Mouse (Mus musculus): Measurements from ENCODE around the gene Ddx27. TPM values are rescaled to one million over a fixed set of nuclear protein-coding genes. Genes with fewer than 3 reads are reported as not detected.
A peak's percentile ranks its signal among the peaks of the same experiment; 100 is the strongest.

Gene Ddx27
- total and polyA plus RNA-seq, 2 experiments from 2014 or later = 36.9 to 42.5 TPM

- WGBS = 23% methylated on average over 6 of the region's 6 CpGs
- no peak for ATAC-seq
- no peak overlapping the region for H3K27ac ChIP-seq (ENCODE audit: low read depth, low read length)
- no peaks in the 10 kb centered on the region for H3K9me3 ChIP-seq (ENCODE audit: low read length)
- no peak for TF ChIP-seq CTCF (IDR thresholded peaks at IDR 0.05; ENCODE audit: low read depth)
- H3K4me1 ChIP-seq (ENCODE audit: insufficient read depth) = peaks cover 9% of the 10 kb centered on the region
- DNase-seq = no peak
- H3K36me3 ChIP-seq (ENCODE audit: insufficient read depth) = peaks cover 10% of the 10 kb centered on the region
- no peak overlapping the region for H3K4me3 ChIP-seq (ENCODE audit: low read depth, low read length)
- H3K4me2 ChIP-seq (ENCODE audit: low read depth) = no peak overlapping the region
- no peak overlapping the region for H3K9ac ChIP-seq
- no peaks in the 10 kb centered on the region for H3K27me3 ChIP-seq (ENCODE audit: insufficient read depth, low read length)
Observed at GRCm38 (mm10) chr2:167066528-167067516, 51.8 kb downstream of the Ddx27 start.

- 46% methylated on average over 6 of the region's 6 CpGs for WGBS
- no peak for TF ChIP-seq CTCF (IDR thresholded peaks at IDR 0.05; ENCODE audit: low read depth)
- Histone ChIP-seq H3K9me3 (ENCODE audit: low read length) (no peaks in the 10 kb centered on the region), H3K4me2 (ENCODE audit: low read depth) (no peak overlapping the region), H3K4me3 (ENCODE audit: low read depth, low read length) (no peak overlapping the region), H3K4me1 (ENCODE audit: insufficient read depth) (peaks cover 9% of the 10 kb centered on the region; the same call in 1 of the 2 replicates), H3K36me3 (ENCODE audit: insufficient read depth) (peaks cover 10% of the 10 kb centered on the region), H3K27ac (ENCODE audit: low read depth, low read length) (no peak overlapping the region), H3K27me3 (ENCODE audit: insufficient read depth, low read length) (no peaks in the 10 kb centered on the region), H3K9ac (no peak overlapping the region)
- ATAC-seq = no peak
- DNase-seq = no peak
Observed at GRCm38 (mm10) chr2:167067575-167067974, 52.6 kb downstream of the Ddx27 start.

DNA sequence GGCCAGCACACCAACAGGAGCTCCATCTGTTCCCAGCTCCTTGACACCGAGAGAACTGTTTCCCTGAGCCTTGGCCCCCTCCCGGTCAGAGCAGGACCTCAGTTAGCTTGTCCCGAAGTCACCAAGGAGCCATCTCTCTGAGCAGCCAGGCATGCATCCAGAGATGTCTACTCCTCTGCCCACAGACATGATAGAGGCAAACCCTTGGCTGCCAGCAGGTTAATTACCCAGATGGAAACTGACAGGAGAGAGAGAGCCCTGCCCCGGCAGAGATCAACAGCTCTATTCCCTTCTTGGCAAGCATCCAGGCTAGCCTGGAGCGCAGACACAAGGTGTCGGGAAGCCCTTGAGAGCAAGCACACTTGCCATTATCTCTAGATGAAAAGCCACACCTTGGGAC is 55.3 kb downstream of the Ddx27 start:
- H3K4me3 ChIP-seq (ENCODE audit: low read depth, low read length) = no peak overlapping the region
- H3K36me3 ChIP-seq (ENCODE audit: insufficient read depth) = peaks cover 9% of the 10 kb centered on the region
- H3K27ac ChIP-seq (ENCODE audit: low read depth, low read length) = no peak overlapping the region
- no peaks in the 10 kb centered on the region for H3K9me3 ChIP-seq (ENCODE audit: low read length)
- 0 out of 2 replicates have a peak, but pooled peaks cover under 1% of the 10 kb centered on the region for H3K4me1 ChIP-seq (ENCODE audit: insufficient read depth)
- H3K9ac ChIP-seq = no peak overlapping the region
- DNase-seq (no peak), ATAC-seq (no peak)
- 60% methylated on average over 6 of the region's 6 CpGs for WGBS
- no peaks in the 10 kb centered on the region for H3K27me3 ChIP-seq (ENCODE audit: insufficient read depth, low read length)
- no peak for TF ChIP-seq CTCF (IDR thresholded peaks at IDR 0.05; ENCODE audit: low read depth)
- H3K4me2 ChIP-seq (ENCODE audit: low read depth) = no peak overlapping the region

- Histone ChIP-seq H3K9me3 (ENCODE audit: low read length) (no peaks in the 10 kb centered on the region), H3K4me3 (ENCODE audit: low read depth, low read length) (peak overlapping the region; percentile 46), H3K36me3 (ENCODE audit: insufficient read depth) (no peaks in the 10 kb centered on the region; the same call in 1 of the 2 replicates), H3K9ac (peak overlapping the region; percentile 50), H3K27me3 (ENCODE audit: insufficient read depth, low read length) (no peaks in the 10 kb centered on the region), H3K27ac (ENCODE audit: low read depth, low read length) (peak overlapping the region; percentile 80), H3K4me1 (ENCODE audit: insufficient read depth) (no peaks in the 10 kb centered on the region), H3K4me2 (ENCODE audit: low read depth) (peak overlapping the region; percentile 70)
- DNase-seq = no peak
- WGBS = 19% methylated on average over 12 of the region's 12 CpGs
- TF ChIP-seq CTCF (IDR thresholded peaks at IDR 0.05; ENCODE audit: low read depth) = no peak
- ATAC-seq = no peak
Observed at GRCm38 (mm10) chr2:167071266-167071640, 56.3 kb downstream of the Ddx27 start.

DNA sequence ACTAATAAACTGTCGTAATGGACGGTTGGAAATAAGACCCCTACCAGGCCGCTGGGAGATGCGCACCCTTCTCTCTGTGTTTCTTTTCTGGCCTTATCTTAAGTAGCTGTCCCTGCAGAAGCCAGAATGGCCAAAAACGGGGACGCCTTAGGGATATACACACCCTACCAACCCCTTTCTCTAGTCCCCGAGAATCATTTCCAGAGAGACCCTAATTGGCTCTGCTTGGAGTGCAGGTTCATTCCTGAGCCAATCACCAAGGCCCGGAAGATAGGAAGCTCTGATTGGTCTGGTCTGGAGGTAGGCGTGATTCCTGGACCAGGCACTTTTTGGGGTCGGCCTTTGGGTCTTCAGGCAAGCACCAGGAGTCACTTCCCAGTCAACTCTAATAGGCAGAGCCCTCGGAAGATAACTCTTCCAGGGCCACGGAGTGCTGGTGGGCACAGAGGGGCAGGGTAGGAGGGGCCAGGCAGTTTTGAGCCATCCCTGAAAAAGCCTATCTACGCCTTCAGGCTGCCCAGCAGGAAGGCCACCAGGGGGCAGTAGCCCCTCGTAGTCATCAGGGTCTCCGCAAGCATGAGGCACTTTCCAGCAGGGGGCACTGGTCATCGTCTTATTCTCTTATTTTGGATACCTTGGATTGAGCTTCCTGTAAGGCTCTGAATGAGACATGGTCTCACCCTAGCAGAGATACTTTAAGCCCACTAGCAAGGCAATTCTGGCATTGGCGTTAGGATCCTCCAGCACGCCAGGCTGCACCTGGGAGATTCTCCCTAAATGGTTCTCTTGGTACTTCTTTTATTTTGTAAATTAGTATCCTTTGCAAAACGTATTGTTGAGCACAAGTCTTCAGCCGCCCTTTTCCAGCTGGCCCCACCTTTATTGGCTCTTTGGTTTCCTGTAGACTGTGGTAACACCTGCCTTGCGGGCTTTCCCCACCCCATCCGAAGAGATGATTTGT is 56.9 kb downstream of the Ddx27 start:
- DNase-seq = peak; percentile 99
- H3K9ac ChIP-seq = peak overlapping the region; percentile 50
- no peaks in the 10 kb centered on the region for H3K27me3 ChIP-seq (ENCODE audit: insufficient read depth, low read length)
- TF ChIP-seq CTCF (IDR thresholded peaks at IDR 0.05; ENCODE audit: low read depth) = peak; percentile 100
- WGBS = 7% methylated on average over 22 of the region's 22 CpGs
- H3K4me2 ChIP-seq (ENCODE audit: low read depth) = peak overlapping the region; percentile 70
- H3K4me3 ChIP-seq (ENCODE audit: low read depth, low read length) = peak overlapping the region; percentile 46
- ATAC-seq = peak; percentile 99
- no peaks in the 10 kb centered on the region for H3K4me1 ChIP-seq (ENCODE audit: insufficient read depth)
- peak overlapping the region; percentile 80 for H3K27ac ChIP-seq (ENCODE audit: low read depth, low read length)
- H3K36me3 ChIP-seq (ENCODE audit: insufficient read depth) = no peaks in the 10 kb centered on the region
- H3K9me3 ChIP-seq (ENCODE audit: low read length) = no peaks in the 10 kb centered on the region

DNA sequence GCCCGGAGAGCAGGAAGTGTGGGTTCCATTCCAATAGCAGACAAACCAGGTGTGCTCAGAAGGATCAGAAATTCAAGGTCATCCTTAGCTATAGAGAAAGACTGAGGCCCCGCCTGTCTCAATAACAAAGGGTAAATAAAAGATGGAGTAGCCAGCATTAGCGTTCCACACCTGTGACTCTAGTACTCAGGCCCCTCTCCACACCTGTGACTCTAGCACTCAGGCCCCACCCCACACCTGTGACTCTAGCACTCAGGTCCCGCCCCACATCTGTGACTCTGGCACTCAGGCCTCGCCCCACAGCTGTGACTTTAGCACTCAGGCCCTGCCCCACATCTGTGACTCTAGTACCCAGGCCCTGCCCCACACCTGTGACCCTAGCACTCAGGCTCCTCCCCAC is 59.6 kb downstream of the Ddx27 start:
- TF ChIP-seq CTCF (IDR thresholded peaks at IDR 0.05; ENCODE audit: low read depth) = no peak
- H3K4me2 ChIP-seq (ENCODE audit: low read depth) = no peak overlapping the region
- no peaks in the 10 kb centered on the region for H3K9me3 ChIP-seq (ENCODE audit: low read length)
- no peaks in the 10 kb centered on the region for H3K27me3 ChIP-seq (ENCODE audit: insufficient read depth, low read length)
- 0 out of 2 replicates have a peak, but pooled peaks cover 7% of the 10 kb centered on the region for H3K4me1 ChIP-seq (ENCODE audit: insufficient read depth)
- WGBS = 95% methylated on average over 5 of the region's 5 CpGs
- no peak for ATAC-seq
- H3K36me3 ChIP-seq (ENCODE audit: insufficient read depth) = no peaks in the 10 kb centered on the region
- no peak overlapping the region for H3K27ac ChIP-seq (ENCODE audit: low read depth, low read length)
- DNase-seq = no peak
- H3K4me3 ChIP-seq (ENCODE audit: low read depth, low read length) = no peak overlapping the region
- no peak overlapping the region for H3K9ac ChIP-seq

All from forebrain, postnatal 0 days (tissue).